Comparison of ENCODE assay signal across 8 mouse cellular contexts in genomic region chr11:78189234-78190040, GRCm38 (mm10). TPM values are rescaled to one million over a fixed set of nuclear protein-coding genes. Genes with fewer than 3 reads are reported as not detected.
DNase-seq lines count a peak whose midpoint lies in the region; ATAC-seq and TF ChIP-seq lines count a peak whose summit lies in the region.

No protein-coding gene starts in this region.

- peak overlapping the region; percentile 65; the same call in 1 of the 2 replicates for H3K4me3 ChIP-seq in G1E (ENCODE audit: low read depth, low read length)
- peak overlapping the region; percentile 72 for H3K4me3 ChIP-seq in hindbrain, embryonic 11.5 days (ENCODE audit: low read depth, low read length)

- no peaks in the 10 kb centered on the region for H3K36me3 ChIP-seq in G1E (replicated peaks)
- 0 out of 2 replicates have a peak, but pooled peaks cover 2% of the 10 kb centered on the region for H3K36me3 ChIP-seq in hindbrain, embryonic 11.5 days (ENCODE audit: control insufficient read depth, insufficient read depth, low read length)

- H3K9ac ChIP-seq in hindbrain, embryonic 11.5 days (ENCODE audit: low read depth, low read length) = peak overlapping the region; percentile 84

- no peak for ATAC-seq in G1E (ENCODE audit: extremely low read depth, insufficient number of reproducible peaks, low FRiP score, poor library complexity, severe bottlenecking)
- ATAC-seq in hindbrain, embryonic 11.5 days (ENCODE audit: low FRiP score) = peak; percentile 91

- H3K27me3 ChIP-seq in G1E (ENCODE audit: insufficient read depth, low read length) = peaks cover 77% of the 10 kb centered on the region
- H3K27me3 ChIP-seq in hindbrain, embryonic 11.5 days (ENCODE audit: control insufficient read depth, insufficient read depth, low read length) = no peaks in the 10 kb centered on the region

- no peak for TF ChIP-seq CTCF in G1E (IDR thresholded peaks at IDR 0.05; ENCODE audit: low read depth, low read length)

- H3K4me1 ChIP-seq in G1E (ENCODE audit: insufficient read depth, low read depth, low read length) = peaks cover 31% of the 10 kb centered on the region
- 0 out of 2 replicates have a peak, but pooled peaks cover 2% of the 10 kb centered on the region for H3K4me1 ChIP-seq in hindbrain, embryonic 11.5 days (replicated peaks; ENCODE audit: control insufficient read depth, insufficient read depth, low read length)

- H3K4me2 ChIP-seq in hindbrain, embryonic 11.5 days (replicated peaks; ENCODE audit: low read depth, low read length) = peak overlapping the region; percentile 76

- H3K27ac ChIP-seq in hindbrain, embryonic 11.5 days (ENCODE audit: low read depth, low read length) = peak overlapping the region; percentile 94

- WGBS in hindbrain, embryonic 11.5 days = 2% methylated on average over 39 of the region's 42 CpGs

- H3K9me3 ChIP-seq in G1E (replicated peaks) = 0 out of 2 replicates have a peak, but pooled peaks cover 4% of the 10 kb centered on the region
- H3K9me3 ChIP-seq in hindbrain, embryonic 11.5 days (ENCODE audit: control insufficient read depth, low read length) = no peaks in the 10 kb centered on the region

- no peak for DNase-seq in G1E (ENCODE audit: low spot score)
- peak; percentile 40 to 51 for DNase-seq in adrenal gland, postnatal 4 days (ENCODE audit: low spot score in 2 of 2)
- peak; percentile 64 to 76 for DNase-seq in frontal cortex, adult 2 months (ENCODE audit: extremely low spot score in 1 of 2, low spot score in 1 of 2)
- DNase-seq in hindbrain, embryonic 11.5 days (ENCODE audit: low spot score) = peak; percentile 92
- peak; percentile 79 to 83 for DNase-seq in layer of hippocampus, postnatal 10 days (ENCODE audit: low spot score in 2 of 2)
- peak; percentile 93 for DNase-seq in lung, postnatal 10 days
- peak; percentile 91 for DNase-seq in retina, embryonic 14.5 days (ENCODE audit: low spot score)
- DNase-seq in c-Kit-positive CD71-positive TER-119-positive erythroid progenitor cells, embryonic 14.5 days (ENCODE audit: low spot score) = no peak

RNA-seq across cellular contexts. Expression of gene Rab34, which starts 1.2 kb away (rescaled TPM):
- 0.60 TPM in 1 of 2 replicates, not detected in the other for total RNA-seq in G1E (2014; fragmentation: Nextera tagmentation)
- not detected in 2 replicates for total RNA-seq in G1E (2017)
- 0.52 and 0.95 TPM in 2 replicates for polyA plus RNA-seq in G1E (2012)
- total RNA-seq in adrenal gland, postnatal 4 days (2021) = 100 to 1,000 TPM; 120 to 124 TPM
- 62.3 and 68.1 TPM in 2 replicates for polyA plus RNA-seq in frontal cortex, adult 2 months (2012; rRNA removed)
- polyA plus RNA-seq in hindbrain, embryonic 11.5 days (2014; fragmentation: Nextera tagmentation; extraction: Ambion mirVana) = 57.7 and 69.3 TPM in 2 replicates
- 10 to 100 TPM; 40.9 to 42.2 TPM for total RNA-seq in layer of hippocampus, postnatal 10 days (2021)

RNA-seq across cellular contexts. Expression of gene Proca1, which starts 3.8 kb away (rescaled TPM):
- total RNA-seq in G1E (2014; fragmentation: Nextera tagmentation) (not detected in 2 replicates), G1E (2017) (0.22 TPM in 1 of 2 replicates, not detected in the other)
- not detected in 2 replicates for polyA plus RNA-seq in G1E (2012)
- total RNA-seq in adrenal gland, postnatal 4 days (2021) = 1 to 10 TPM; 7.9 to 8.8 TPM
- 6.9 and 7.8 TPM in 2 replicates for polyA plus RNA-seq in frontal cortex, adult 2 months (2012; rRNA removed)
- 1.0 and 1.2 TPM in 2 replicates for polyA plus RNA-seq in hindbrain, embryonic 11.5 days (2014; fragmentation: Nextera tagmentation; extraction: Ambion mirVana)
- 1 to 10 TPM; 4.5 to 5.8 TPM for total RNA-seq in layer of hippocampus, postnatal 10 days (2021)

RNA-seq across cellular contexts. Expression of gene Rpl23a, which starts 6.1 kb away (rescaled TPM):
- total RNA-seq in G1E (2014; fragmentation: Nextera tagmentation) (1,467 and 1,695 TPM in 2 replicates), G1E (2017) (2,502 and 2,557 TPM in 2 replicates)
- polyA plus RNA-seq in G1E (2012) = 844 and 2,130 TPM in 2 replicates
- total RNA-seq in adrenal gland, postnatal 4 days (2021) = 1,000 to 10,000 TPM; 2,039 to 2,132 TPM
- polyA plus RNA-seq in frontal cortex, adult 2 months (2012; rRNA removed) = 1,050 and 1,099 TPM in 2 replicates
- polyA plus RNA-seq in hindbrain, embryonic 11.5 days (2014; fragmentation: Nextera tagmentation; extraction: Ambion mirVana) = 1,168 and 1,191 TPM in 2 replicates
- total RNA-seq in layer of hippocampus, postnatal 10 days (2021) = 100 to 1,000 TPM; 878 to 942 TPM

RNA-seq across cellular contexts. Expression of gene Tlcd1, which starts 12.9 kb away (rescaled TPM):
- total RNA-seq in G1E (2014; fragmentation: Nextera tagmentation) = 14.7 and 15.5 TPM in 2 replicates
- total RNA-seq in G1E (2017) = 6.7 TPM in 2 replicates
- polyA plus RNA-seq in G1E (2012) = 47.8 and 59.3 TPM in 2 replicates
- total RNA-seq in adrenal gland, postnatal 4 days (2021) = 10 to 100 TPM; 45.2 to 46.9 TPM
- polyA plus RNA-seq in frontal cortex, adult 2 months (2012; rRNA removed) = 74.4 and 74.7 TPM in 2 replicates
- polyA plus RNA-seq in hindbrain, embryonic 11.5 days (2014; fragmentation: Nextera tagmentation; extraction: Ambion mirVana) = 6.8 and 9.5 TPM in 2 replicates
- 10 to 100 TPM; 37.0 to 38.8 TPM for total RNA-seq in layer of hippocampus, postnatal 10 days (2021)

RNA-seq across cellular contexts. Expression of gene Nek8, which starts 13.0 kb away (rescaled TPM):
- 7.8 and 14.8 TPM in 2 replicates for total RNA-seq in G1E (2014; fragmentation: Nextera tagmentation)
- 7.8 and 9.9 TPM in 2 replicates for total RNA-seq in G1E (2017)
- polyA plus RNA-seq in G1E (2012) = 7.3 and 8.5 TPM in 2 replicates
- 10 to 100 TPM; 16.3 to 16.5 TPM for total RNA-seq in adrenal gland, postnatal 4 days (2021)
- 5.7 and 7.1 TPM in 2 replicates for polyA plus RNA-seq in frontal cortex, adult 2 months (2012; rRNA removed)
- 5.2 and 7.0 TPM in 2 replicates for polyA plus RNA-seq in hindbrain, embryonic 11.5 days (2014; fragmentation: Nextera tagmentation; extraction: Ambion mirVana)
- 1 to 10 TPM; 6.2 to 6.4 TPM for total RNA-seq in layer of hippocampus, postnatal 10 days (2021)

Comparison
In these comparisons a context has a peak if more than half of its experiments do, and no peak if none do; other contexts are left out.
1. DNase-seq: peak in adrenal gland, postnatal 4 days (2 of 2), frontal cortex, adult 2 months (2 of 2), hindbrain, embryonic 11.5 days (single experiment), layer of hippocampus, postnatal 10 days (2 of 2), lung, postnatal 10 days (single experiment) and retina, embryonic 14.5 days (single experiment); none in G1E (single experiment) and c-Kit-positive CD71-positive TER-119-positive erythroid progenitor cells, embryonic 14.5 days (single experiment).
2. RNA of gene Rab34, which starts 1.2 kb away (total RNA-seq): 120 to 124 TPM in adrenal gland, postnatal 4 days and 40.9 to 42.2 TPM in layer of hippocampus, postnatal 10 days; 0.60 TPM in G1E; every median in the first group is over 10 times any median in the second.
3. RNA of gene Proca1, which starts 3.8 kb away (total RNA-seq): 7.9 to 8.8 TPM in adrenal gland, postnatal 4 days and 4.5 to 5.8 TPM in layer of hippocampus, postnatal 10 days; 0.22 TPM in G1E; every median in the first group is over 4 times any median in the second.